Mouse (Mus musculus): ENCODE data around the gene Eml3.

Gene Eml3

DNA sequence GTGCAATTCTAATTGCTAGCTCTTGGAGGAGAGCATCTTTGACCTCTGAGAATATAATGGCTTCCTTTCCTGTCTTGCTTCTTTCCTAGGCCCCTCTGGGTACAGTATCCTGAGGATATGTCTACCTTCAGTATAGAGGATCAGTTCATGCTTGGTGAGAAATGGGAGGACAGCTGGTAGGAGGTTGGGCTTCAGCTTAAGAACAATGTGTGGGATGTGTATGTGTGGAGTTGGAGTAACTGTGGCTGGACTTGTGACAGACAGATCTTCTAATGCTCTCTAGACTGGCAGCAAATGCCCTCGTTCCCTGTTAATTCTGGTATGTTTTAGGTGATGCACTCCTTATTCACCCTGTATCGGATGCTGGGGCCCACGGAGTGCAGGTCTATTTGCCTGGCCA lies 15.1 kb upstream of the Eml3 start:
- no peak for DNase-seq (ENCODE audit: low spot score in 2 of 2)

- DNase-seq (ENCODE audit: low spot score in 2 of 2): no peak
Observed at GRCm38 (mm10) chr19:8919000-8919399, 10.4 kb upstream of the Eml3 start.

GRCm38 (mm10) chr19:8919684-8920072 lies 9.7 kb upstream of the Eml3 start:
- no peak for DNase-seq (ENCODE audit: low spot score in 2 of 2)

- peak; percentile 96 to 98 for DNase-seq (ENCODE audit: low spot score in 2 of 2)
Observed at GRCm38 (mm10) chr19:8920073-8920736, 9.1 kb upstream of the Eml3 start, which contains the start of gene B3gat3. B3gat3 (plus strand) TSS chr19:8920374.

- peak in 1 of 2 experiments; percentile 42 for DNase-seq (ENCODE audit: low spot score in 2 of 2)
Observed at GRCm38 (mm10) chr19:8920836-8921291, 8.5 kb upstream of the Eml3 start.

DNA sequence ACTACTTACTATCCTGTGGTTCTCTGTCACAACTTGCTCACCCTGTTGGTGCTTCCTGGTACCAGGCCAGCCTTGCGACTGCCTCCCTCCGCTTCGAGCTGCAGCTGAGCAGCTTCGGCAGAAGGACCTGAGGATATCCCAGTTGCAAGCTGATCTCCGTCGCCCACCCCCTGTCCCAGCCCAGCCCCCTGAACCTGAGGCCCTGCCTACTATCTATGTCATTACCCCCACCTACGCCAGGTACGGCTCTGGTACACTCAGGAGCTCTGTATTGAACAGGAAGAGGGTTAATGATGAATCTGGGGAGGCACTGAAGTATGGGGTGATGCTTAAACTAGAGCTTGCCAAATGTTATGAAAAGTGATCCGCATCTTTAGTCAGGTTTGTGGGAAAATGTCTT lies 7.6 kb upstream of the Eml3 start:
- DNase-seq (ENCODE audit: low spot score in 2 of 2): no peak

DNA sequence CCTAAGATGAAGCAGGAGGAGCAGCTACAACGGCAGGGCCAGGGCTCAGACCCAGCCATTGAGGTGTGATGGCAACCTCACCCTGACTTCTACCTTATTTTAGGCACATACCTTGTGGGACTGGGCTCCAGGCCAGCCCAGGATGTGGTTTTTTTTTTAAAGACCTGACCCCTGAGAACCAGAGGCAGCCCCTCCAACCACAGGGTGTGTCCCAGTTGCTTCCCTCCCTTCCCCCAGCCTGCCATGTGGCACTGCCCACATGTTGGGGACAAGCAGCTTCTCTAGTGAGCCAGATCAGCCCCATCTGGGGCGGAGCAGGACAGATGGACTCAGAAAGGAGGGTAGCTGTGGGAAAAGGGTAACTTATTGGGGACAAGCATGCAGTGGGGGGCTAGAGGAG lies 2.6 kb upstream of the Eml3 start:
- no peak for DNase-seq (ENCODE audit: low spot score in 2 of 2)

GRCm38 (mm10) chr19:8927891-8928525 lies 1.3 kb upstream of the Eml3 start:
- DNase-seq (ENCODE audit: low spot score in 2 of 2): no peak

DNA sequence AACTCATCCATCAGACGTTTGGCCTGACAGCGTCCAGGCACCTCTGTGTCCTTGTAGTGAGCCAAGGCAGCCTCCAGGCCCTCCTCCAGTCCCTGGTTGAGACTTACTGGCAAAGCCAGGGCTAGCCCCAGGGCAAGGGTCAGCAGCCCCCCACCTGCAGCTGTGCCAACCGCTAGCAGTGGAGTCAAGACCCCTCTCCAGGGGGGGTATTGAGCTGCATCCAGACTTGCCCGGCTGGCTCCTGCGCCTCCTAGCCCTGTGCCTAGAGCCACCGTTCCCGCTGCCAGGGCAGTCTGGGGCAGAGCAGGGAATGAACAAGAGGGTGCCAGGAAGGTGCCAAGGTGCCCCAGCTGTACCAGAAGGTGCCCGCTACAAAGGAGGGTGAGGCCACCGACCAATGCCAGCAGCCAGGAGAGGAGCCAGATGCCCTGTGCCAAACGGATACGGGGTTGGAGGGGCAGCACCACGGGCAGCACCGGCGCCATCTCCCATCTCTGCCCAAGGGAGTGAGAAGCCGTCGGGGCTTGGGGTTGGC lies 596 bp upstream of the Eml3 start:
- DNase-seq (ENCODE audit: low spot score in 2 of 2): no peak

- no peak for DNase-seq (ENCODE audit: low spot score in 2 of 2)
Observed at GRCm38 (mm10) chr19:8930117-8930516, 765 bp downstream of the Eml3 start.

- no peak for DNase-seq (ENCODE audit: low spot score in 2 of 2)
Observed at GRCm38 (mm10) chr19:8930771-8931170, 1.4 kb downstream of the Eml3 start.

- DNase-seq (ENCODE audit: low spot score in 2 of 2): no peak
Observed at GRCm38 (mm10) chr19:8936736-8937135, 7.4 kb downstream of the Eml3 start.

DNA sequence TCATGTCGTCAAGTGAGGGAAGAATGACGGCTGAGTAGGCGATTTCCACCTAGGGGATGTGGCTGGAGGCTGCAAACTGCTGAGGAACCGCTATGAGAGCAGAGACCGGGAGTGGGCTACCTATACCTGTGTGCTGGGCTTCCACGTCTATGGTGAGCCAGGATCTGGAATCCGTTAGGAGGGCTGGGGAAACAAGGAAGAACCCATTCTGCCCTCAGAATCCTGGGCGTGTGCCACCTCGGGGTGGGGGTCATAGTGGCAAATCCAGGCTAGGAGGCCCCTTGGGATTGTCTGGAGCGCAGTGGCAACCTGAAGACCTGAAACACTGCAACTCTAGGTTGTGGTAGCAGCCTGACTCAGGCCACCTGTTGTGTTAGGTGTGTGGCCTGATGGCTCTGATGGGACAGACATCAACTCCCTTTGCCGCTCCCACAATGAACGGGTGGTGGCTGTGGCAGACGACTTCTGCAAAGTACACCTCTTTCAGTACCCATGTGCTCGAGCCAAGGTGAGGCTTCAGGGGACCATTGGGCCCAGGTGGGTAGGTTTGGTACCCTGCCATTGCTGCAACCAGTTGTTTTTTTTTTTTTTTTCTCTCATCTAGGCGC lies 11.3 kb downstream of the Eml3 start:
- no peak for DNase-seq (ENCODE audit: low spot score in 2 of 2)

GRCm38 (mm10) chr19:8941136-8941514 lies 11.8 kb downstream of the Eml3 start:
- no peak for DNase-seq (ENCODE audit: low spot score in 2 of 2)

DNA sequence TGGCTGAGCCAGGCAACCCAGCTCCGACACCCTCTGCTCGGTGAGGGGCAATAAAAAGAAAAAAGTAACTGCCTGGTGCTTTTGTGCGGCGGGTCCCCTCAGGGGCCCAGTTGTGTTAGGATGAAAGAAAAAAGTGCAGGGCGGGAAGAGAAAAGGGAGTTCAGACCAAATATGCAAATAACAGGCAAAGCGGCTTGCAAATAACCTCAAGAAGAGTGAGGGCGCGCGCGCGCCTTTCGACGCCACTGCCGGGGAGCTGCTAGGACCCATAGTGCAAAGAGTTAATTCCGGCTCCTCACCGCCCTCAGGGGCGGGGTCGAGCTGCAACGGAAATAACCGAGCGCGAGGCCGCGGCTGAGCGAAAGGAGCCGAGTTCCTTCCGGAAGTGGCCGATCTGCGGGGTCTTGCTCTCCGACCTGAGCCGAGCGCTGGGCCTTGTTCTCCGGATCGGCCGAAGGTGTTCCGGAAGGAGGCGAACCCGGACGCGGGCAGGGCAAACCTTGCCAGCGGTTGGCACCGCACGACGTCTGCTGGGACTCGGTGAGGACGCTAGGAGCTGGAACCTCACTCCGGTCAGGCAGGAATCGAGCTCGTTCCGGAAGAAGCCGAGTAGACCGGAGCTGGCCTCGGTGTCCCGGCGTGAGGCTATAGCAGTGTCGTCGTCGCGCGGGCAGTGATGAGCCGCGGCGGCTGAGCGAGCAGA lies 12.3 kb downstream of the Eml3 start, which contains the start of gene Mta2:
TSS of gene Mta2 (plus strand) at position 361 of the 703 bp plus-strand sequence.
- peak; percentile 90 to 93 for DNase-seq (ENCODE audit: low spot score in 2 of 2)

- DNase-seq (ENCODE audit: low spot score in 2 of 2): peak; percentile 38 to 57
Observed at GRCm38 (mm10) chr19:8942276-8942964, 13.1 kb downstream of the Eml3 start.

- DNase-seq (ENCODE audit: low spot score in 2 of 2): no peak
Observed at GRCm38 (mm10) chr19:8943047-8943446, 13.7 kb downstream of the Eml3 start.

DNA sequence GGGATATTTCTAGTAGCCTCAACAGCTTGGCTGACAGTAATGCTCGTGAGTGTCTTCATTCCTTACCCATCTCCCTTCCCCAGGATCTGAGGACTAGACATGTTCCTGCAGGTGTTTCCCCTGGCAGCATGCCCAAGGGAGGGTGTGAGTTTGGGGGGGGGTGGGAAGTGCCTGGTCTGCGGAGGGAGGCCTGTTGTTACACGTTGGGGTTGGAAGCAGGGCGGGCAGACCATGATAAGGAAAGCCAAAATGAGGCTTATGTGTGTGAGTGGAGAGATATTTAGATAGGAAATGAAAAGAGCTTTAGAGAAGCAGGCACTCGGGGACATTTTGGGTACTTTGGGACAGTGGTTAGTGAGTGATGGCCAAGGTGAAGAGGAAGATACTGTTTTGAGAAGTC lies 14.7 kb downstream of the Eml3 start:
- no peak for DNase-seq (ENCODE audit: low spot score in 2 of 2)

DNA sequence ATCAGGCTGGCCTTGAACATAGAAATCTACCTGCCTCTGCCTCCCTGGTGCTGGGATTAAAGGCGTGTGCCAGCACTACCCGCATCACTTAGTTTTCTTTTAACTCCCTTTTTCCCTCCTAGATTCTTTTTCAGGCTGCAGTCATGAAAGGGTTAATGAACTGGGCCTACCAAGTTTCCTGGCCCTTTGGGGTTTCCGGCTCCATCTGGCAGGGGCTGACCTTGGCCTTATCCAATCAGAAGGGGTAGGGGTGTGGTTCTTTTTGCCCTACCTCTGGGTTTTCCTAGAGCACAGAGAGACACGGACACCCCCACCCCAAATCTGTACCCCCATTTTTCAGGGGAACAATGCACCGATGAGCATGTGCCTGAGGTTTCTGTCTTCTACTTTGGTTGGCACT lies 15.4 kb downstream of the Eml3 start:
- DNase-seq (ENCODE audit: low spot score in 2 of 2): peak; percentile 56 to 73

DNA sequence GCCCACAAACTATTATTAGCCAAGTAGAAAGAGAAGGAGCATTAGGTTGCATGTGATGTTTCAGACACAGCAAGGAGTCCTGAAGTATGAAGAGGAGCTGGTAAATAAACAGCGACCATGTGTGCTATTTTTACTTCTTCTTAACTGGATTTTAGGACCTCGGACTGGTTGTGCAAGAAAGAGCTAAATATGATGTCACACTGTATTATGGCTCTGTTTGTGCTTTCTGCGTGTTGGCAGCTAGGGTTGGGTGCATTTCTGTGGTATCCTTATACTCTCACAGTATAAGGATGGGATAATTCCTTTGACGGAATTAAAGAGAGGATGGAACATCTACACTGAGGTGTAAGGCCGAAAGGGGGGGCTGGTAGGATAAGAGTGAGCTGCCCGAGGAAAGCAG lies 15.9 kb downstream of the Eml3 start:
- DNase-seq (ENCODE audit: low spot score in 2 of 2): no peak

GRCm38 (mm10) chr19:8946929-8947328 lies 17.6 kb downstream of the Eml3 start:
- no peak for DNase-seq (ENCODE audit: low spot score in 2 of 2)

DNA sequence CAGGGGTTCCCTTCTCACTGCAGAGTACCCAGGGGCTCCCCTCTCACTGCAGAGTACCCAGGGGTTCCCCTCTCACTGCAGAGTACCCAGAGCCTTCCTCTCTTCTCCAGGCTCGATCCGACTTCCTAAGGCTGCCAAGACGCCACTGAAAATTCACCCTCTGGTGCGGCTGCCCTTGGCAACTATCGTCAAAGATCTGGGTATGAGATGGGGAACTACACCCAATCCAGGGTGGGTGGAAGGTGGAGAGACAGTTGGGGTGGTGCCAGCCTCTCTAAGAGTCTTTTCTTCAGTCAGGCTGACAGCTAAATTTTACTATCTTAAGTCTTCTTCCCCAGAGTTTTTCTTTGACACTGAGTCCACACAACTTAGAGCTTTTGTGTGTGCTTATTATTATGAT lies 20.8 kb downstream of the Eml3 start:
- no peak for DNase-seq (ENCODE audit: low spot score in 2 of 2)

All from heart, adult 9 months (tissue).